Mouse (Mus musculus) kidney, postnatal 25 days (tissue): ENCODE results near the gene Tead3.
"Not testable (repeated sequence)": the region's sequence is repeated elsewhere in the genome, so short reads cannot be mapped to it uniquely, and the experiment has no call there.

Experiments used
- DNase-seq, 2 experiments: peaks; one replicate each; pipeline ENCODE4 v3.0.0; 2021; ENCODE audit warnings: mixed read lengths in 2 of 2

The Tead3 gene

GRCm38 (mm10) chr17:28358576-28359261 is 8.1 kb upstream of the Tead3 start:
- DNase-seq: not testable (repeated sequence)

- DNase-seq: no peak
Measured at GRCm38 (mm10) chr17:28355871-28356270, 5.3 kb upstream of the Tead3 start.

- DNase-seq: no peak
Measured at GRCm38 (mm10) chr17:28352018-28352417, 1.4 kb upstream of the Tead3 start.

- peak in 1 of 2 experiments; percentile 56 for DNase-seq
Measured at GRCm38 (mm10) chr17:28351353-28351890, 805 bp upstream of the Tead3 start.

- DNase-seq: peak; percentile 65 to 91
Measured at GRCm38 (mm10) chr17:28349901-28350465, 634 bp downstream of the Tead3 start.

- peak in 1 of 2 experiments; percentile 58 for DNase-seq
Measured at GRCm38 (mm10) chr17:28349264-28349880, 1.2 kb downstream of the Tead3 start.

DNA sequence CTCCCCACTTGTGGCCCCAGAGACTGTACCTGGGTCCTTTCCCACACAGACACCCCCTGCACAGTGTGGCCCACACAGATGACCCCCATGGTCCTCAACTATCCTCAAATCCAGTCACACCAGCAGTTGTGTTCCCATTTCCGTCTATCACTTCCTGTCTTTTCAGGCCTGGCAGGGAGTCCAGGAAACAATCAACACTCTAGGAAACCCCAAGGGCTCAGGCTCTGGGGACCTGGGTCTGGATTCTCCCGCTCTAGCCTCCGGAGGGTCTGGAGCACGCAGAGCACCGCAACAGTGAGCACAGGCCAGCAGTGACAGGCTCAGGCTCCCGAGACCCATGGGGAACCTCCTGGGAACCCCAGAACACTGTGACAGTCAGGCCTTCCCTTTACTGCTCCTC is 2.4 kb downstream of the Tead3 start:
- DNase-seq: no peak

GRCm38 (mm10) chr17:28347327-28347726 is 3.3 kb downstream of the Tead3 start:
- no peak for DNase-seq

GRCm38 (mm10) chr17:28345882-28346281 is 4.7 kb downstream of the Tead3 start:
- peak in 1 of 2 experiments; percentile 47 for DNase-seq

- peak in 1 of 2 experiments; percentile 43 for DNase-seq
Measured at GRCm38 (mm10) chr17:28345271-28345721, 5.3 kb downstream of the Tead3 start.

DNA sequence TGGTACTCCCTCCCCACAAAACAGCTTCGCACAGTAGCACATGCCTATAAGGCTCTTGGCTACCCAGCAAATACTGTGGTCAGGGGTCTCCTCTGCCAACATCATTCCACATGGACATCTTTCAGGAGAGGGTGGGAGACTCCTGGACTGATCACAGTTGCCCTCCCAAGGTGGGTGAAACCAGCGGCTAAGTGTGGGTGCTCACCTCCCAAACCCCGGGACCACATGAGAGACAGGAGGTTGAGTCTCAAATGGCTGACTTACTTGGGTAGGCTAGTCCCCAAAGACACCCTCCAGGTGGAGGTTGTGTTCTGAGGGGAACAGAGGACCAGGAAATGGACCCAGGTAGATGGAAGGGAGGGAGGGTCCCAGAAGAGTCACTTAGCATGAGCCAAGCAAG is 5.9 kb downstream of the Tead3 start:
- DNase-seq: no peak

- DNase-seq: peak; percentile 45 to 55
Measured at GRCm38 (mm10) chr17:28344050-28344607, 6.5 kb downstream of the Tead3 start.

DNA sequence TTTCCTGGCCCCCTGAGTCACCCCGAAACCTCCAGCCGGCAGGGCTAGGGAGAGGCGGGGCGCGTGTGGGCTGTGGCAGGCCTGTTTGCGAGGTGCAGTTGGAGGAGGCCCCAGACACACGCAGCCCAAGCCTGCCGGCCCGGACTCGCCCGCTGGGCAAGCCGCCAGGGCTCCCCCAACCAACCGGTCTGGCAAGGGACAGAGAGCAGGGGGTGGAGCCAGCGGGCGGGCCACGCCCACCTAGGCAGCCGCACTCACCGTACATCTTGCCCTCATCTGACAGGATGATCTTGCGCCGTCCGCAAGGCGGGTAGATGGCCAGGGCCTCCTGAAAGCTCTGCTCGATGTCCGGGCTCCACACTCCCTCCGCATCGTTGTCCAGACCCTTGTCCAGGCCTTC is 9.5 kb downstream of the Tead3 start:
- peak; percentile 96 to 97 for DNase-seq

GRCm38 (mm10) chr17:28340578-28340977 is 10.0 kb downstream of the Tead3 start:
- peak in 1 of 2 experiments; percentile 46 for DNase-seq

- DNase-seq: no peak
Measured at GRCm38 (mm10) chr17:28337547-28337946, 13.1 kb downstream of the Tead3 start.

- no peak for DNase-seq
Measured at GRCm38 (mm10) chr17:28335267-28335666, 15.3 kb downstream of the Tead3 start.

DNA sequence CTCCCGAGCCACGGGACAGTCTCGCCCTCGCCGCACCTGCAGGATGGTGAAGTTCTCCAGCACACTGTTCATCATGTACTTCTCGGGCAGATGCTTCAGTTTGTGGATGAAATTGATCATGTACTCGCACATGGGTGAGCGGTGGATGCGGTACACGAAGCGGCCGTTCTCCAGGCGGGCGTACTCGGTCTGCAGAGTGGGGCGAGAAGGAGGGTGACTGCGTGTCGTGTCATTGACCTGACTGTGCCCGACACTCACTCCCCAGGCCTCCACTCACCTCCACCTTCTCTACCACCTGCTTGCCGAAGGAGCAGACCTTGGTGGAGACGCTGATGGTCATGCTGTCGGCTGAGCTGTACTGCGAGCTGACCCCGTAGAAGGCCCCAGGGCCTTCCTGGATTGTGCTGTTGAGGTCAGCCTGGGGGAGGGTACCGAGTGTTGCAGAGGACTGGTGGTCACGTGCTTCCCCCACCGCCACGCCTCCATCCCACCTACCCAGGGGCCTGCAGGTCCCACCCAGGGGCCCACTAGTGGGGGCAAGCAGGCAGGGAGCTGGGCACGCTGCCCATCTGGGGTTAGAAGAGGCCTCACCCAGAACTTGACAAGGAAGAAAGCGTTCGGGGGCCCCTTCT is 17.6 kb downstream of the Tead3 start:
- DNase-seq: peak in 1 of 2 experiments; percentile 51

DNA sequence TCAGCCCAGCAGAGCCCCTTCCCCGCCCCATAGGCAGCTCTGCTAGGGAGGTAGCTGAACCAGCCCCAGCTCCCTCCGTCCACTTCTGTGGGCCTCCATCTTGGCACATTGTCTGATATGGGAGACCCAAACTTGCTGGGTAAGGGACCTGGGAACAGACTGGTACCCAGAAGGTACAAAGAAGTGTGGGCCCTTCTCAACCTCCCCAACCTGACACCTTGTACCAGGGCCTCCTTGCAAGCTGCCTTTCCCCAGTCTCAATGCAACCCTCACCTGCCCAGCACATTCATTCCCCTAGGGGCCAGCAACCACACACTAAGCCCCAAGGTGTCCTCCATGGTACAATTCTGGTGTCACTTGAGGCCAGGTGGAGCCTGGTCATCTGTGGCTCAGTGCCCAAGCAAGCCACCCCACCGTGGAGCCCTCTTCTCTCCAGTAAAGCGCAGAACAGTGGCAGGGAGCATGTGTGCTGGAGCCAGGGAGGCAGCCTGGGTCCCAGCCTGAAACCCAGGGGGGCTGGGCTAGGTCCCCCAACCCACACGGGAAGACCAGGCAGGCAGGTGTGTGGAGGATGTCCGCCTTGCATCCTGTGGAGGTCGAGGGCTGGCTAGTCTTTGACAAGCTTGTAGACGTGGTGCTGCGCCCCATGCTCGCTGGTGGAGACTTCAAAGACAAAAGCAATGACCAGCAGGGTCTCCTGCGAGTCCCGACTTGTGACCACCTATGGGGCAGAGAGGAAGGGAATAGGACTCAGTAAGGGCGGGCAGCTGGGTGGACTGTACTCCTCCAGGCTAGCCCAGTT is 18.3 kb downstream of the Tead3 start:
- DNase-seq: peak in 1 of 2 experiments; percentile 58

DNA sequence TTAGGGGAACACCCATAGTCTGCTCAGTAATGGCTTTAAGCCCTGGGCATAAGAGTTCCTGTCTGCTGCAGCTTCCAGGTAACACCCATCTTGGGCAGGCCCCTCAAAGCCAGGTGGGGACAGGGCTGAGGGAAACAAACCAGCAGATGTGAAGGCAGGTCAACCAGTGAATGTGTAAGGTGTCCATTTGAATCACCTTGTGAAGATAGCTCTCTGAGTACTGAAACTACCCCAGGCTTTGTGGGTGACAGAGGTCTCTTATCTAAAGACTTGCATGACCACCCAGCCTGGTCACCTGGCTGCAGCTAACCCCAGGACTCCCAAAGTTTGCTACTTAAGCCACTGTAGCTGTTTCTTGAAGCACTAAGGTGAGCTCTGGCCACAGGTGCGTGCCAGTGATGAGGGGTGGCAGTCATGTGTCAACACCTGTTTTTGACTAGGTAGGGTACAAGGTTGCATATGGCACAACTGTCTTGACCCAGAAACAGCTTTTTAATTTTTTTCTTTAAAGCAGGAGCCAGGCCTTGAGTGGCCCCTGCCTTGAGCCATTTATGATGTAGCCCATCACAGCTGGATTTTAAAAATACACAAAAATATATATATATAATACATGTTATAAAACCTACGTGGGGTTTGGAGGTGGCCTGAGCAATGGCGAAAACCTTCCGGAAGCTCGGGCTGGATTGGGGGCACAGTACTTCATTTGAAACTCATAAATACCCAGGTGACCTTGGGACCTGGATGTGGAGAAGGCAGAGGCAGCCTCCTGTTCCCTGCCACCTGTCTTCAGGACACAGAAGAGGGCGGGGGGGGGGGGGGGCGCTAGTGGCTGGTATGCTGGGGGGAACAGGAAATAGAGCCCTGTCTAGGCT is 19.1 kb downstream of the Tead3 start:
- DNase-seq: peak in 1 of 2 experiments; percentile 35

DNA sequence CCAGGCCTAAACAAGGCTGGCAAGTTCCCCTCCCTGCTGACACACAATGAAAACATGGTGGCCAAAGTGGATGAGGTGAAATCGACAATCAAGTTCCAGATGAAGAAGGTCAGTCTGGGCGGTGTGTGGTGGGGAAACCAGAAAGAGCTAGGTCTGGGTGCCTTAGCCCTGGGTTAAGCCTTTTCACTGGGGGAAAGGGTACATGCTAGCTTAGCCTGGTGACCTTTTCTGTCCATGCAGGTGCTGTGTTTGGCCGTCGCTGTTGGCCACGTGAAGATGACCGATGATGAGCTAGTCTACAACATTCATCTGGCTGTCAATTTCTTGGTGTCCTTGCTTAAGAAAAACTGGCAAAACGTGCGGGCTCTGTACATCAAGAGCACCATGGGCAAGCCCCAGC is 20.0 kb downstream of the Tead3 start:
- not testable (repeated sequence) for DNase-seq

DNA sequence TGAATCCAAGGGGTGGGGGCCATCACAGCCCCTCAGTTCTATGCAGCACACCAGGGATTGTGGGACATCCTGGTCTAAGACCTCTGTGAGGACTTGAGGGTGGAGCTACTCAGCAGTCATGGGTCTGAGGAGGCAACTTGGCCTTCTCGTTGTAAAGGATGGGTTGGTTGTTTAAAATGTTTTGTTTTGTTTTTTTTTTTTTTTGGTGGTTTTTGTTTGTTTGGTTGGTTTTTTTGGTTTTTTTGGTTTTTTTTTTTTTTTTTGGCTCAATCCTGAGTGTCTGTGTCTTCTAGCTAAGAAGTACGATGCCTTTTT is 20.4 kb downstream of the Tead3 start:
- no peak for DNase-seq
